Mouse (Mus musculus) midbrain, embryonic 15.5 days (tissue): ENCODE measurements at regions not wholly inside any gene's neighbourhood (a gene's known extent, or its start where the extent isn't known, plus 50 kb on each side); places are given as distances from the start of the nearest gene placed in this dataset.
A peak's percentile ranks its signal among the peaks of the same experiment; 100 is the strongest.

Source experiments
- ATAC-seq: fragments of 200-750 bp; cut with Nextera tagmentation; replicated peaks from 2 replicates; pipeline ENCODE4 v1.8.0; 2017; ENCODE audit warnings: moderate TSS enrichment
- H3K27ac ChIP-seq: fragments of 300-500 bp; sonication (generic); 2 replicates; pipeline ENCODE4 v1.5.1; 2015; ENCODE audit warnings: mild to moderate bottlenecking, inconsistent platforms
- H3K27me3 ChIP-seq: fragments of 300-500 bp; sonication (generic); replicated peaks from 2 replicates; pipeline ENCODE4 v1.6.1; 2015; ENCODE audit warnings: inconsistent platforms
- H3K36me3 ChIP-seq: fragments of 300-500 bp; sonication (generic); replicated peaks from 2 replicates; pipeline ENCODE4 v1.6.1; 2015; ENCODE audit warnings: inconsistent platforms
- H3K4me1 ChIP-seq: fragments of 300-500 bp; sonication (generic); 2 replicates; pipeline ENCODE4 v1.6.1; 2015; ENCODE audit warnings: inconsistent platforms
- H3K4me2 ChIP-seq: fragments of 300-500 bp; sonication (generic); 2 replicates; pipeline ENCODE4 v1.6.1; 2015; ENCODE audit warnings: inconsistent platforms, mild to moderate bottlenecking, moderate library complexity
- H3K4me3 ChIP-seq: fragments of 300-500 bp; sonication (generic); 2 replicates; pipeline ENCODE4 v1.5.1; 2015; ENCODE audit warnings: mild to moderate bottlenecking, inconsistent platforms
- H3K9ac ChIP-seq: fragments of 300-500 bp; sonication (generic); 2 replicates; pipeline ENCODE4 v1.6.1; 2015; ENCODE audit warnings: mild to moderate bottlenecking, inconsistent platforms
- H3K9me3 ChIP-seq: fragments of 300-500 bp; sonication (generic); 2 replicates; pipeline ENCODE4 v1.6.1; 2016; ENCODE audit warnings: inconsistent platforms
- WGBS: fragments of 180-500 bp; shearing (Covaris S2); methylation state at CpG from one replicate; pipeline ENCODE4 v1.1.7; 2015; ENCODE audit warnings: mixed read lengths; 5-methylcytosine and 5-hydroxymethylcytosine counted together

DNA sequence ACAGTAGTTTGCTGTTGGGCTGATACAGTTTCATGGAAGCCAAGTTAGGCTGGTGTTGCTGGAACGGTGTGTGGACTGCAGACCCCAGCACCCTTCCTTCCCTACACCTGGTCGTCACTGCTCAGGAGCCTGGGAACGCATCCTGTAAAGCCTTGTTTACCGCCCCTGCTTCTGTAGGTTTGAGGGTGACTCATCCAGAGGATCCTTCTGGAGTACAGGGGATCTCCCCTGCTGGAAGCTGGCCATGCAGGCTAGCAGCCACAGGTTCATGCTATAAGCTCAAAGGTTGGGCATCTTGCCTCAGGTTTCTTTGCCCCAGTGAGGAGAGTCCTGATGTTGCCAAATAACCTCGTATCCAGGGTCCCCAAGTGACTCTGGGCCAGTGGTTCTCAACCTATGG is 86.2 kb upstream of the Gpc1 start:
- no peak overlapping the region for H3K27ac ChIP-seq
- H3K9me3 ChIP-seq = no peaks in the 10 kb centered on the region
- no peaks in the 10 kb centered on the region for H3K27me3 ChIP-seq
- no peak overlapping the region for H3K9ac ChIP-seq
- H3K4me1 ChIP-seq = no peaks in the 10 kb centered on the region
- no peak for ATAC-seq
- H3K4me2 ChIP-seq = no peak overlapping the region
- H3K4me3 ChIP-seq = no peak overlapping the region
- H3K36me3 ChIP-seq = no peaks in the 10 kb centered on the region
- WGBS = 86% methylated on average over 5 of the region's 5 CpGs

DNA sequence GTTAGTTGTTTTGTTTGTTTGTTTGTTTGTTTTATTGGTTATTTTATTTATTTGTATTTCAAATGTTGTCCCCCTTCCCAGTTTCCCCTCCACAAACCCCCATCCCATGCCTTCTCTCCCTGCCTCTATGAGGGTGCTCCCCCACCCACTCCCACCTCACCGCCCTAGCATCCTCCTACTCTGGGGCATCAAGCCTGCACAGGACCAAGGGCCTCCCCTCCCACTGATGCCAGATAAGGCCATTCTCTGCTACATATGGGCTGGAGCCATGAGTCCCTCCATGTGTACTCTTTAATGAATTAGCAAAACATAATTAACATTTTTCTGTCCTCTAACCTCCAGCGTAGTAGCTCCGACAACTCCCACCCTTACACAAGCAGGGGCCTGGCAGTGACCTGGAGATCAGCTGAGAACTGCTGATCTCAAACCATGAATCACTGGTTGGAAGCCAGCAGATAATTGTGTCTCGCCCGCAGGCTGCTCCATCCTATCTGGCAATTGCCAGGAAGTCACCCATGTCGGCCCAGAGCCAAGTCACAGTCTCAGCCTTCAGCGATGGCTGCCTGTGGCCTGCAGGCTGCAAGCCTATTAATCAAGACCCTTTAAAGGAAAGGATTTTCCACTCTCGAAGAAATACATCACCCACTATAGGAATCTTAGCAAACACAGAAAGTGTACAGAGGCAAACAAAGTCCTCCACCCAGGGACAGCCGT is 86.8 kb upstream of the Gpc1 start:
- no peak overlapping the region for H3K4me2 ChIP-seq
- no peak overlapping the region for H3K27ac ChIP-seq
- no peaks in the 10 kb centered on the region for H3K9me3 ChIP-seq
- 67% methylated on average over 9 of the region's 9 CpGs for WGBS
- no peaks in the 10 kb centered on the region for H3K4me1 ChIP-seq
- ATAC-seq = no peak
- no peaks in the 10 kb centered on the region for H3K27me3 ChIP-seq
- no peaks in the 10 kb centered on the region for H3K36me3 ChIP-seq
- H3K4me3 ChIP-seq = no peak overlapping the region
- no peak overlapping the region for H3K9ac ChIP-seq

DNA sequence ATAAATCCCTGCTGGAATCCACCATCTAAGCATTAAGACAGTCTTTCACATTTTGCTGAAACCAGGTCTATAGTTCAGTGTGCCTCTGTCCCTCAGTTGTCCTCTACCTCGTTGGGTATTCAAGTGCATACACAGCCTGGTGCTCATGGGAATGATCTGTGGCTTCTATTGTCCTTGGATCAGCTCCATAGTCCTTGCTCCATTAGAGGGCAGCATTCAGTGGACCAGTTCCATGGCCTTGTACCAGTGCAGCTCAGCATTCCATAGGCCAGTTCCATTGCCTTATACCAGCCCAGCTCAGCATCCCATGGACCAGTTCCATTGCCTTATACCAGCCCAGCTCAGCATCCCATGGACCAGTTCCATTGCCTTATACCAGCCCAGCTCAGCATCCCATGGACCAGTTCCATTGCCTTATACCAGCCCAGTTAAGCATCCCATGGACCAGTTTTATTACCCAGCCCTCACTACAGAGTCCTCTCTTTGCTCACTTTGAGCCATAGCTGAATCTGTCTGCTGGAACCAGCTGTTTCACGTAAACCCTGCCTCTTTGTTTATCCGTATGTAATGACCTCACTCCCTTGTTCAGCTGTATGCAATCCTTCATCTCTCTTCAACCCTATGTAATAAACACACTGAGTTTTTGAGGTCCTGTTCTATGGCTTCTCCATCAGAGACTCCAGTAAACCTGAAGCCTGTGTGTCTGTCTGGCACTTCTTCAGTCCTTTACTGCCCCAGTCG is 88.4 kb upstream of the Gpc1 start:
- Histone ChIP-seq H3K4me3 (no peak overlapping the region), H3K27me3 (no peaks in the 10 kb centered on the region), H3K4me2 (no peak overlapping the region), H3K9me3 (no peaks in the 10 kb centered on the region), H3K27ac (no peak overlapping the region), H3K36me3 (no peaks in the 10 kb centered on the region), H3K9ac (no peak overlapping the region), H3K4me1 (peaks cover under 1% of the 10 kb centered on the region)
- no peak for ATAC-seq
- 74% methylated on average over 4 of the region's 4 CpGs for WGBS

DNA sequence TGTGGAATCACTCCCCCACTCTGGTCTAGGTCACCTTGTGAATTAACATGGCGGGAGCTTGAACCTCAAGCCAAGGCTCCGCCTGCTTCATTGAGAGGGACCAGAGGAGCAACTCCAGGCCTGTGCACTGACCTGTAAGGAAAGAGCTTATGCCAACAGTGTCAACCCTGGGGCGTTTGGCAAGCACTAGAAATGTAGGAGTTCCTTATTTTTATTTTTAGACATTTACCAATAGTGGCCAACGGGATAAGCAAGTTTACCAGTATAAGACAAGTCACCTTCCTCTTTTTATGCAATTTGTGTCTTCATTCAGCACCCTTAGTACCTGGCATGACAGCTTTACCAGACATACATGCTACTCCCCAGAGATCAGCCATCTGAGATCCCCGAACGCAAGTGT is 89.1 kb upstream of the Gpc1 start:
- Histone ChIP-seq H3K9me3 (no peaks in the 10 kb centered on the region), H3K4me2 (no peak overlapping the region), H3K36me3 (no peaks in the 10 kb centered on the region), H3K4me3 (no peak overlapping the region), H3K4me1 (peaks cover 8% of the 10 kb centered on the region), H3K27ac (no peak overlapping the region), H3K27me3 (no peaks in the 10 kb centered on the region), H3K9ac (no peak overlapping the region)
- 77% methylated on average over 6 of the region's 6 CpGs for WGBS
- ATAC-seq = no peak

DNA sequence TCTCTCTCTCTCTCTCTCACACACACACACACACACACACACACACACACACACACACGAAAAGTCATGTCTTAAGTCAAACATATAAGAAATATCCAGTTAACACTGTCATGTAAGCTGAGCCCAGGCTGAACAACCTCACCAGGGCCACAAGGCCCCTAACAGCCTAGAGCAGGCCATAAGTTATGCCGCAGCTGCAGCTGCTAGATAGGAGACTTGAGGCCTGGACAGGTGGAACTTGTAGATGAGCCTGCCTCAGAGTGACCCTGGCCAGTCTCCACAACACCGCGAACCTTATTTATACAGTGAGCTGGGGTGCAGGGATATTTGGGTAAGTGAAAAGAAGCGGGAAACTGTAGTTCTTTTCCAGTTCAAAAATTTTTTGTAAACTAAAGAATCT is 90.4 kb upstream of the Gpc1 start:
- Histone ChIP-seq H3K4me3 (no peak overlapping the region), H3K4me1 (peaks cover 12% of the 10 kb centered on the region), H3K27ac (no peak overlapping the region), H3K27me3 (no peaks in the 10 kb centered on the region), H3K4me2 (no peak overlapping the region), H3K9ac (no peak overlapping the region), H3K36me3 (no peaks in the 10 kb centered on the region), H3K9me3 (no peaks in the 10 kb centered on the region)
- no peak for ATAC-seq
- 95% methylated on average over 5 of the region's 5 CpGs for whole genome bisulfite sequencing

DNA sequence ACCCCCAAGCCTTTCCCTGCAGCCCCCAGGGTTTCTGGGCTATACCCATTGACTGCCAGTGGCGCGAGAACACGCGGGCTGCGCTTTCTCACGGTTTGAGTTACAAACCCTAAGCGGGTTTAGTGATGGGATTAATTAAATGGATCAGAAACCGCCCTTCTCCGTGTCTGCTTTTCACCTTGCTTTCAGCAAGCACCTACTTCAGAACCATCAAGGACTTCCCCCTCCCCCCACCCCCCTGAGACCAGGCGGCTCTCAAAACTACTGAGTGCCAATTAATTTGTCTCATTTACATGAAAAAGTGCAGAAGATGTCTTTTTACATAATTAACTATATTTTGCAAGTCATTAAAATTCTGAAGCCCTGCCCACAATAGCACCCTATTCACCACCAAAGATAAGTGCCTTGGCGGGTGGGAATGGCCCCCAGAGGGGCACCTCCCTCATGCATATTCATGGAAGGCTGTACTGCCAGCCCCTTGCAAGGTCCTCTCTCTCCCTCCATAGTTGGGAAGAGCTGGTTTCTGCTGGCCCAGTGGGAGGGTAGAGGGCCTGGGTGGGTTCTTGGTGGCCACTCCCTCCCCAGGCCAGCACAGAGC is 89.1 kb upstream of the Otos start:
- Histone ChIP-seq H3K27ac (peak overlapping the region; percentile 65; the same call in 1 of the 2 replicates), H3K9ac (no peak overlapping the region), H3K36me3 (no peaks in the 10 kb centered on the region), H3K4me1 (peaks cover 21% of the 10 kb centered on the region), H3K9me3 (no peaks in the 10 kb centered on the region), H3K27me3 (no peaks in the 10 kb centered on the region), H3K4me3 (no peak overlapping the region), H3K4me2 (no peak overlapping the region)
- peak; percentile 71 for ATAC-seq
- 10% methylated on average over 11 of the region's 11 CpGs for WGBS

DNA sequence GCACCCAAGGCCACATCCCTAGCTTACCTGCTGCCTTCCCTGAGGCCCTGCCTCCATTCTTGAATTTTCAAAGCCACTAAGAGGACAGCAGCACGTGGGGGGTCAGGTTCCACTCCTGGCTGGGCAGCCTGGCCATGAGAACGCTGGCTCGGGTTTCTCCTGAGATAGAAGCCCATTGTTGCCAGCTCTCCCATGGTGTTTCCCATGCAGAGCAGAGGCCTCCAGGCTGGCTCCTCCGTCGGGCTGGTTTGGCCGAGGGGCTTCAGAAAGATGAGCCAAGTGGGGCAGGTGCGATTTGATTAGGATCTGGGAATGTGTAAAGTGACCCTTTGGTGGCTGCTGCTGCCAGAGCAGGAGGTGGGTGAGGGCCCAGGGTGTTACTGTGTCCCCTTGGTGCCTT is 87.8 kb upstream of the Otos start:
- Histone ChIP-seq H3K4me3 (no peak overlapping the region), H3K4me1 (peaks cover 21% of the 10 kb centered on the region), H3K36me3 (no peaks in the 10 kb centered on the region), H3K9ac (no peak overlapping the region), H3K27ac (no peak overlapping the region), H3K4me2 (no peak overlapping the region), H3K9me3 (no peaks in the 10 kb centered on the region), H3K27me3 (no peaks in the 10 kb centered on the region)
- ATAC-seq = no peak
- WGBS = 55% methylated on average over 7 of the region's 7 CpGs

DNA sequence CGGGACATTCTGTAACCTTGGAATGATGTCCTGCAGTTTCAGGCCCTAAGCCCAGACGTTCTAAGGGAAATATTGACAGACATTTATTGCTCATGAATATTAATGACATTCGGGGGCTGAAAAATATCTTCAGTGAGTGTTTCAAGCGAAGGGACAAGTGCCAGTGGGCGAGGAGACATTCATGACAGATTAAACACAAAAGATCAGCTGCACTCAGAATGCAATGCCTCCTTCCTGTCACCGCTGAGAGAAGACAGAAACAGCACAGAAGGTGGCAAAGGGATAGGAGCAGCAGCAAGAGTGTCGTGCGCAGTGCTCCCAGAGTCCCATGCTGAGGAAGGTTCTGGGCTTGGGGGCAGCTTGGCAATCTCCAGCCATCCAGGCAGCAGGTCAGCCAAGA is 85.1 kb upstream of the Otos start:
- H3K4me2 ChIP-seq = no peak overlapping the region
- H3K9ac ChIP-seq = no peak overlapping the region
- no peaks in the 10 kb centered on the region for H3K27me3 ChIP-seq
- 31% methylated on average over 8 of the region's 8 CpGs for WGBS
- 0 out of 2 replicates have a peak overlapping the region, but pooled peaks have one; percentile 27 for H3K27ac ChIP-seq
- no peaks in the 10 kb centered on the region for H3K36me3 ChIP-seq
- no peak for ATAC-seq
- H3K4me1 ChIP-seq = peaks cover 21% of the 10 kb centered on the region
- no peak overlapping the region for H3K4me3 ChIP-seq
- no peaks in the 10 kb centered on the region for H3K9me3 ChIP-seq

DNA sequence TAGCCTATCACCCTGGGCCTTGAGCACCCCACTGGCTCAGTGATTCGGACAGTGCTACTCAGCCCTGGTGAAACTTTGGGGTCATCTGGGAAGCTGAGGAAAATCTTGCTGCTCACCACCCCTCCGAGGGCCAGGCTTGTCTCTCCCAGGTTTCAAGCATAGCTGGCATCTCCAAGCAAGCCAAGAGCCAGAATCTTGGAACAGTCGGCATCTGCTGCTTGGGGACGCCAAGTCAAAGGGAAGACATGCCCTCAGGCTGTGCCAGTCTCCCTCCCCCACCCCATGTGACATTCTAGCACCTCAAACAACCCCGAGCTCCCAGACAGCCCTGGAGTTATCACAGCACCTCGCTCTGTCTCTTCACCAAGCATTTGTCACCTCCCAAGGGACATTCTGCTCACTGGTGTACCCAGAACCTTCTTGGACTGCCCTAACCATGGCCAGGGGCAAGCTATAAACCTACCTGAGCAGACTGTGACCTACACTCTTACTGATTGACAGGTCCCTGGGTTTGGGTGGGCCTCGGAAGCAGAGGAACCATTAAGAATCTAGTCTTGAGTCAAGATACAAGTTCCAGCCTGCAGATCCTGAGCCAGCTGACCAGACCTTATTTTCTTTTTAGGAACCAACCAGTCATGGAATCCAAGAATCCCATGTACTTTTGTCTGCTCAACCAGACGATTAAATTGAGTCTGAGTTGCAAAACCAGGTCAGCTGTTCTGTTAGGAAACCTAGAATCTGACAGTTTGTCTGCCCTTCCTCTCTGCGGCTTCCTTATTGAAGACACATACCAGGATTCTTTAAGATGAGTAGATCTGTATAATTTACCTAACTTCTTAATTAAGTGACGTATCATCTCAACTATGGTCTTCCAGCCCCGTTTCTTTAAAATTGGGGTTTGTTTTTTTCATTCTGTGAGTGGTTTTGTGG is 83.0 kb upstream of the Otos start:
- no peak for ATAC-seq
- Histone ChIP-seq H3K4me2 (no peak overlapping the region), H3K4me3 (no peak overlapping the region), H3K4me1 (peaks cover 9% of the 10 kb centered on the region), H3K9ac (no peak overlapping the region), H3K27ac (no peak overlapping the region), H3K9me3 (no peaks in the 10 kb centered on the region), H3K27me3 (no peaks in the 10 kb centered on the region), H3K36me3 (no peaks in the 10 kb centered on the region)
- WGBS = 86% methylated on average over 11 of the region's 11 CpGs

DNA sequence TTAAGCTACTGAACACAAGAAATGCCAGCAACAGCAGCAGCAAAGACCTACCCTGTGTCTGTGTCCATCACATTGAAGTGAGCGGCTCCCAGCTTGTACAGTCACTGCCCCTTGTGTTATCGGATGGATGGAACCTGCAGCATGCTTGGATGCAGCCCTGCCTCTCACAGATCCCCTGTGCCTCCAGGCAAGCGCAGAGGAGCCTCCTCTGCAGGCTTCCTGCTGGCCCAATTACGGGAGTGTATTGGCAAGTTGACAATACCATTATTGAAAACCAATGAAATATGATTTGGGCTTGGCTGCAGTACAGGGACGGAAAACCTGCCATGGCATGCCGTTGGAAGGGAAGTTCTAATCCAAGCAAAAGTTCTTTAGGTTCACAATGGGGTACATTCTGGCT is 81.9 kb upstream of the Otos start:
- Histone ChIP-seq H3K27ac (no peak overlapping the region), H3K4me3 (no peak overlapping the region), H3K9ac (no peak overlapping the region), H3K9me3 (no peaks in the 10 kb centered on the region), H3K36me3 (no peaks in the 10 kb centered on the region), H3K4me2 (no peak overlapping the region), H3K27me3 (no peaks in the 10 kb centered on the region), H3K4me1 (peaks cover 9% of the 10 kb centered on the region)
- WGBS = 75% methylated on average over 6 of the region's 6 CpGs
- ATAC-seq = no peak

DNA sequence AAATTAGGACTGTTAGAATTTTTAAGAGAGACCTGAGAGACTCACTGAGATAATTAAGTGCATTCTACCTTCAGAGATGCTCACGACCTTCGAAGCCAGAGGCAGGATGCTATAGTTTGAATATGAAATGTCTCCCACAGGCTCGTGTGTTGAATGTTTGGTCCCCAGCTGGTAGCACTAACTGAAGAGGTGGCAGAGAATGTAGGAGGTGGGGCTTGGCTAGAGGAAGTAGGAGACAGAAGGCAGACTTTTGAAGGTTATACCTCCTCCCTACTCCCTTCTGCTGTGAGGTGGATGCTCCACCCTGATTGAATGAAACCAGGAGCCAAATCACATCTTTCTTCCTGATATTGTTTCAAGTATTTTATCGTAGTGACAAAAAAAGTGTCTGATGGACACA is 79.3 kb upstream of the Otos start:
- Histone ChIP-seq H3K4me3 (no peak overlapping the region), H3K4me1 (no peaks in the 10 kb centered on the region), H3K9me3 (no peaks in the 10 kb centered on the region), H3K27ac (no peak overlapping the region), H3K4me2 (no peak overlapping the region), H3K27me3 (no peaks in the 10 kb centered on the region), H3K9ac (no peak overlapping the region), H3K36me3 (no peaks in the 10 kb centered on the region)
- ATAC-seq = no peak
- WGBS = 69% methylated on average over 4 of the region's 4 CpGs

DNA sequence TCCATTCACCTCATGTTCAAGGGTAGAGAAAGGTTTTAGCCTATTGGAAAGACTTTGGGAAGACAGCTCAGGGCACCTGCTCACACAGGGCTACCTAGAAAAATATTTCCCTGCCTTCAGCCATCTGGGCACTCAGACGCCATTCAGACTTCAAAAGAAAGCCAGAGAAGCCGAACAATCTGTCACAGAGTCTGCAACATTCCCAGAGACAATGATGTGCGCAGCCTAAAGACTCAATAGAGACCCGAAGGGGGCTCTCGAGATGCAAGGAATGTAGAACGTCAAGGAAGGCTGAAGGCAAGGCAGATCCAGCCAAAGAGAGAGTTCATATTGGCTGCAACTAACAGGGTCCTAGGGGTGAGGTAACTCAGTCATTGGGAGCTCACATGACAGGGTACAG is 78.7 kb upstream of the Otos start:
- Histone ChIP-seq H3K4me2 (no peak overlapping the region), H3K36me3 (no peaks in the 10 kb centered on the region), H3K9ac (no peak overlapping the region), H3K4me1 (no peaks in the 10 kb centered on the region), H3K9me3 (no peaks in the 10 kb centered on the region), H3K27ac (no peak overlapping the region), H3K27me3 (no peaks in the 10 kb centered on the region), H3K4me3 (no peak overlapping the region)
- 40% methylated on average over 6 of the region's 6 CpGs for WGBS
- ATAC-seq = no peak
